Mouse (Mus musculus): ENCODE measurements around the gene Olfr481.

Olfr481 gene

GRCm38 (mm10) chr7:108079555-108079954 lies at the start of gene Olfr481:
TSS of gene Olfr481 (plus strand) at chr7:108079855.
- DNase-seq = no peak

DNA sequence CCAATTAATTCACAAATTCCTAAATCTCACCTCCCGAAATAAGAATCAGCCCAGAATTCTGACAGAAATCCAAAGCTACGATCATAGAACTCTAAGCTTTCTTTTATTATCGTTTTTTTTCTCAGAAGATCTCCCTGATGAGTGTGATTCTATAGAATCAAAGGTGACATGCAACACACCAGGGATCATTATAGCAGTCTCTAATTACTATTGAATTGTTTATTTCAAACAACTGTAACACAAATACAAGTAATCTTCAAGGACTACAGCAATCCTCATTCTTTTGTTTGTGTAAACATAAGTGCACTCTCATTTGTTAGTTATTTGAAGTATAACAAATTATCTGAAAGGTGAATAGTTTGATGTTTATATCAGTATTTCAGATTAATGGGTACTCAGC lies 45.8 kb upstream of the Olfr481 start, which contains the start of gene Olfr478:
Gene Olfr478 (minus strand): TSS at position 101 of the 400 bp plus-strand sequence.
- no peak for DNase-seq

DNA sequence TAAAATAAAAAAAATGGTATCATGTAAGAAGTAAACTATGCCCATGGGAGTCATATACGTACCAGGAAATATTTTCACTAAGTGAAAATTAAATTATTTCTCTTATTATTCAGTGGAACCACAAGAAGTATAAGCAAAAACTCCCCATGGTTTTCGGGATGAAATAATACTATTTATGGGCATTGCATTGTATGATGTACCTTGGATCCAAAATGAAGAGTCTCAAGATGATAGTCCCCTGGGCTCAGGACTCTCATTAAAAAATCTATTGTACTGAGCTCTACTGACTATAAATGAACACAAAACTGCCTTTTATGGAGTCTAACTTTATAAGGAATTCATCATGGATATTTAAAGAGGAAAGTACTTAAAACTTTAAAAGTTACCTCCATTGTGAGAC lies 29.3 kb upstream of the Olfr481 start, which contains the start of gene Olfr479:
Gene Olfr479 (plus strand): TSS at position 301 of the 400 bp plus-strand sequence.
- no peak for DNase-seq

DNA sequence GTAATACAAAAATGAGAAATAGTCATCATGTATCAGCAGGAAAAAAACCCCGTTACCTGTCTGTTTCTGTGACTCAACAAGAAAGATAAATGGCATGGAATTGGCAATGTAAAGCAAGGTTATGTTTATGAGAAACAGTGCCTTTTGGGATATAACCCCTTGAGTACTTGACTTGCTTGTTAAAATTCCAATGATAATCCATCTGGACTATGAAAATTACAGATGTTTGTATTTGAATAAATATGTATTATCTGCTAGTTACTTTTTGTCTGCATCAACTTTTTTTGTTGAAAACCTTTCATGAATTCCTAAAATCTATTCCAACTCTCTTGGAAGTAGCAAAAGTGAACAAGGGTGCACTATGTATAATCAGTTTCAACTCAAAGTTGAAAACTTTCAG lies 12.4 kb upstream of the Olfr481 start, which contains the start of gene Olfr480:
Gene Olfr480 (minus strand): TSS at position 101 of the 400 bp plus-strand sequence.
- DNase-seq = no peak

GRCm38 (mm10) chr7:108097486-108097885 lies 17.8 kb downstream of the Olfr481 start, which contains the start of gene Olfr482:
TSS of gene Olfr482 (minus strand) at chr7:108097586.
- DNase-seq = no peak

GRCm38 (mm10) chr7:108100549-108100948 lies 20.9 kb downstream of the Olfr481 start, which contains the start of gene Olfr483:
TSS of gene Olfr483 (plus strand) at chr7:108100849.
- DNase-seq = no peak

DNA sequence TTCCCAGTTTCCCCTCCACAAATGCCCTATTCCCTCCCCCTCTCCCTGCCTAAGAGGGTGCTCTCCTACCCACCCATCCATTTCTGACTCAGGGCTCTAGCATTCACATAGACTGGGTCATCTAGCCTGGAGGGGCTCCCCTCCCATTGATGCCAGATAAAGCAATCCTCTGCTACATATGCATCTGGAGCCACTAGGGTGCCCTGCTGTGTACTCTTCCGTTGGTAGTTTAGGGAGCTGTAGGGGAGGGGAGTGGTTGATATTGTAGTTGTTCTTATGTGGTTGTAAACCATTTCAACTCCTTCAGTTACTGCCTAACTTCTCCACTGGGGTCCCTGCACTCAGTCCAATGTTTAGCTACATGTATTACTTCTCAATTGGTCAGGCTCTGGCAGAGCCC lies 41.0 kb downstream of the Olfr481 start:
- no peak for DNase-seq

- no peak for DNase-seq
Observed at GRCm38 (mm10) chr7:108121416-108121815, 41.8 kb downstream of the Olfr481 start.

- no peak for DNase-seq
Observed at GRCm38 (mm10) chr7:108127349-108127748, 47.7 kb downstream of the Olfr481 start, which contains the start of gene Olfr484. TSS of gene Olfr484 (minus strand) at chr7:108127449.

All from lung, postnatal 4 days (tissue).